Mouse (Mus musculus) adrenal gland, adult 2 months (tissue): ENCODE results near the gene Acaca. TPM values are rescaled to one million over a fixed set of nuclear protein-coding genes. Genes with fewer than 3 reads are reported as not detected.

Experiments
- DNase-seq: peaks from one replicate; pipeline ENCODE4 v3.0.0; 2021
- polyA plus RNA-seq: library from polyadenylated mRNA; depleted of rRNA; stranded (reverse); fragments of >200 nt; gene quantifications from 2 replicates; pipeline ENCODE4 v1.2.3, GENCODE M21; 2012; rRNA removed
- total RNA-seq, 2 experiments: library from RNA; stranded (reverse); gene quantifications; 2 replicates each; pipeline ENCODE4 v1.2.3; 2021

The Acaca gene
- total and polyA plus RNA-seq, 3 experiments = 60.3 to 510 (median 161) TPM

GRCm38 (mm10) chr11:84393571-84393970, 264.1 kb downstream of the Acaca start:
- no peak for DNase-seq

GRCm38 (mm10) chr11:84395010-84395409, 265.5 kb downstream of the Acaca start:
- DNase-seq = peak; percentile 76

GRCm38 (mm10) chr11:84406733-84407132, 277.3 kb downstream of the Acaca start:
- no peak for DNase-seq

- DNase-seq = no peak
These were observed 280.9 kb downstream of the Acaca start for GRCm38 (mm10) chr11:84410383-84410782.

- no peak for DNase-seq
These were observed 281.6 kb downstream of the Acaca start for GRCm38 (mm10) chr11:84410879-84411641.

GRCm38 (mm10) chr11:84411642-84412018, 282.2 kb downstream of the Acaca start:
- no peak for DNase-seq

- DNase-seq = no peak
These were observed 282.9 kb downstream of the Acaca start for GRCm38 (mm10) chr11:84412201-84412934.

GRCm38 (mm10) chr11:84413111-84413510, 283.6 kb downstream of the Acaca start:
- no peak for DNase-seq

GRCm38 (mm10) chr11:84420779-84421178, 291.3 kb downstream of the Acaca start:
- DNase-seq = no peak

- DNase-seq = no peak
These were observed 296.5 kb downstream of the Acaca start for GRCm38 (mm10) chr11:84425736-84426632.

GRCm38 (mm10) chr11:84426633-84426998, 297.1 kb downstream of the Acaca start:
- no peak for DNase-seq

GRCm38 (mm10) chr11:84429581-84429980, 300.1 kb downstream of the Acaca start:
- DNase-seq = peak; percentile 26

- no peak for DNase-seq
These were observed 300.9 kb downstream of the Acaca start for GRCm38 (mm10) chr11:84430336-84430735.

GRCm38 (mm10) chr11:84434879-84435278, 305.4 kb downstream of the Acaca start:
- no peak for DNase-seq

GRCm38 (mm10) chr11:84440402-84440801, 310.9 kb downstream of the Acaca start:
- DNase-seq = no peak

GRCm38 (mm10) chr11:84442554-84443331, 313.3 kb downstream of the Acaca start:
- peak; percentile 9 for DNase-seq

Other genes with a start within 250 kb of the Acaca start
- 10 to 100 TPM; 19.6 to 19.9 TPM for gene Ddx52, start 187.6 kb upstream of the Acaca start, total RNA-seq
- 0.92 and 0.96 TPM in 2 replicates for gene Ddx52, start 187.6 kb upstream of the Acaca start, polyA plus RNA-seq
- gene Synrg, start 165.2 kb upstream of the Acaca start, total RNA-seq = 10 to 100 TPM; 47.1 to 58.6 TPM
- 26.3 and 37.4 TPM in 2 replicates for gene Synrg, start 165.2 kb upstream of the Acaca start, polyA plus RNA-seq
- gene Dusp14, start 60.4 kb upstream of the Acaca start, total RNA-seq = 10 to 100 TPM in 1 of 2 experiments, 1 to 10 TPM in 1; 8.0 to 17.8 TPM
- 13.4 and 16.7 TPM in 2 replicates for gene Dusp14, start 60.4 kb upstream of the Acaca start, polyA plus RNA-seq
- 10 to 100 TPM; 12.5 to 16.3 TPM for gene Tada2a, start 72 bp upstream of the Acaca start, total RNA-seq
- 2.6 and 3.1 TPM in 2 replicates for gene Tada2a, start 72 bp upstream of the Acaca start, polyA plus RNA-seq
- gene Gm11437, start 37.8 kb downstream of the Acaca start, total RNA-seq = not detected
- not detected in 2 replicates for gene Gm11437, start 37.8 kb downstream of the Acaca start, polyA plus RNA-seq